Mouse (Mus musculus) MEL (cell line): ENCODE measurements at regions not wholly inside any gene's neighbourhood (a gene's known extent, or its start where the extent isn't known, plus 50 kb on each side); places are given as distances from the start of the nearest gene placed in this dataset.
A peak's percentile ranks its signal among the peaks of the same experiment; 100 is the strongest.

Experiments used
- DNase-seq: peaks from one replicate; pipeline ENCODE4 v3.0.0; 2011; ENCODE audit warnings: low read depth, low spot score
- H3K27ac ChIP-seq: 2 replicates; pipeline ENCODE4 v1.5.1; 2012; ENCODE audit warnings: low read depth, mild to moderate bottlenecking, control low read depth, low read length, moderate library complexity; ENCODE audit not compliant: control insufficient read depth
- H3K27me3 ChIP-seq, 2 experiments: fragments of 150-350 bp in 1 of 2; sonication (generic) in 1 of 2; 2 replicates each; pipeline ENCODE4 v1.6.1; 2012; ENCODE audit warnings: low read length in 2 of 2, mild to moderate bottlenecking in 2 of 2, improper control_type of control experiment in 1 of 2, moderate library complexity in 1 of 2; ENCODE audit not compliant: insufficient read depth in 2 of 2, control insufficient read depth in 1 of 2
- H3K36me3 ChIP-seq, 2 experiments: 2 replicates each; pipeline ENCODE4 v1.6.1; 2012 to 2014; ENCODE audit warnings: low read length in 2 of 2, improper control_type of control experiment in 1 of 2, inconsistent platforms in 1 of 2, mild to moderate bottlenecking in 1 of 2; ENCODE audit not compliant: insufficient read depth in 2 of 2, control insufficient read depth in 1 of 2
- H3K4me1 ChIP-seq, 2 experiments: fragments of 150-350 bp in 1 of 2; sonication (generic) in 1 of 2; 2 replicates each; pipeline ENCODE4 v1.6.1; 2012; ENCODE audit warnings: low read length in 2 of 2, improper control_type of control experiment in 1 of 2, mild to moderate bottlenecking in 1 of 2; ENCODE audit not compliant: insufficient read depth in 2 of 2, control insufficient read depth in 1 of 2
- H3K4me3 ChIP-seq, 2 experiments: fragments of 150-350 bp in 1 of 2; sonication (generic) in 1 of 2; 2 replicates each; pipeline ENCODE4 v1.5.1; 2012; ENCODE audit warnings: low read depth in 2 of 2, low read length in 2 of 2, mild to moderate bottlenecking in 2 of 2, moderate library complexity in 2 of 2, control low read depth in 1 of 2, improper control_type of control experiment in 1 of 2; ENCODE audit not compliant: control insufficient read depth in 1 of 2, insufficient read depth in 1 of 2
- H3K79me2 ChIP-seq: 2 replicates; pipeline ENCODE4 v1.6.1; 2012; ENCODE audit warnings: mild to moderate bottlenecking, low read length, moderate library complexity; ENCODE audit not compliant: control insufficient read depth, poor library complexity, insufficient read depth
- H3K9ac ChIP-seq: 2 replicates; pipeline ENCODE4 v1.6.1; 2012; ENCODE audit warnings: low read depth, mild to moderate bottlenecking, control low read depth, low read length, moderate library complexity; ENCODE audit not compliant: control insufficient read depth, poor library complexity, severe bottlenecking
- H3K9me3 ChIP-seq: fragments of 150-350 bp; sonication (generic); replicated peaks from 2 replicates; pipeline ENCODE4 v1.6.1; 2012; ENCODE audit warnings: mild to moderate bottlenecking, low read length, improper control_type of control experiment, moderate library complexity; ENCODE audit not compliant: insufficient read depth
- BHLHE40 ChIP-seq: IDR thresholded peaks from 2 replicates; pipeline ENCODE4 v1.6.1; 2012; ENCODE audit warnings: low read depth, mild to moderate bottlenecking, inconsistent platforms, low read length, improper control_type of control experiment, borderline replicate concordance
- CHD1 ChIP-seq: IDR thresholded peaks from 2 replicates; pipeline ENCODE4 v1.6.1; 2012; ENCODE audit warnings: low read depth, mild to moderate bottlenecking, inconsistent platforms, low read length, improper control_type of control experiment
- ELF1 ChIP-seq: IDR thresholded peaks from 2 replicates; pipeline ENCODE4 v1.6.1; 2014; ENCODE audit warnings: low read depth, mild to moderate bottlenecking, inconsistent platforms, low read length, improper control_type of control experiment, moderate library complexity
- EP300 ChIP-seq, 2 experiments: IDR thresholded peaks; 2 replicates each; pipeline ENCODE4 v1.6.1; 2011; ENCODE audit warnings: improper control_type of control experiment in 2 of 2, low read length in 2 of 2, low read depth in 1 of 2, mild to moderate bottlenecking in 1 of 2
- ETS1 ChIP-seq: IDR thresholded peaks from 2 replicates; pipeline ENCODE4 v1.6.1; 2012; ENCODE audit warnings: low read depth, mild to moderate bottlenecking, inconsistent platforms, low read length, improper control_type of control experiment, moderate library complexity
- GATA1 ChIP-seq: IDR thresholded peaks from 2 replicates; pipeline ENCODE4 v1.6.1; 2011; ENCODE audit warnings: low read depth, low read length, improper control_type of control experiment
- JUND ChIP-seq: IDR thresholded peaks from 2 replicates; pipeline ENCODE4 v1.6.1; 2011; ENCODE audit warnings: low read depth, mild to moderate bottlenecking, improper control_type of control experiment, low read length
- MAFK ChIP-seq: IDR thresholded peaks from 2 replicates; pipeline ENCODE4 v1.6.1; 2011; ENCODE audit warnings: low read depth, mild to moderate bottlenecking, low read length, improper control_type of control experiment, borderline replicate concordance
- MAZ ChIP-seq: IDR thresholded peaks from 2 replicates; pipeline ENCODE4 v1.6.1; 2012; ENCODE audit warnings: low read depth, mild to moderate bottlenecking, inconsistent platforms, low read length, improper control_type of control experiment
- MXI1 ChIP-seq: IDR thresholded peaks from 2 replicates; pipeline ENCODE4 v1.6.1; 2011; ENCODE audit warnings: mild to moderate bottlenecking, low read depth, low read length, improper control_type of control experiment
- MYB ChIP-seq: IDR thresholded peaks from 2 replicates; pipeline ENCODE4 v1.6.1; 2011; ENCODE audit warnings: mild to moderate bottlenecking, low read depth, low read length, improper control_type of control experiment
- MYC ChIP-seq: IDR thresholded peaks from 2 replicates; pipeline ENCODE4 v1.6.1; 2011; ENCODE audit warnings: low read depth, mild to moderate bottlenecking, low read length, improper control_type of control experiment, moderate library complexity
- NELFE ChIP-seq: IDR thresholded peaks from 2 replicates; pipeline ENCODE4 v1.6.1; 2011; ENCODE audit warnings: low read depth, low read length, improper control_type of control experiment
- NRF1 ChIP-seq: IDR thresholded peaks from 2 replicates; pipeline ENCODE4 v1.6.1; 2014; ENCODE audit warnings: low read depth, mild to moderate bottlenecking, inconsistent platforms, low read length, improper control_type of control experiment, moderate library complexity; ENCODE audit not compliant: poor library complexity, insufficient read depth, severe bottlenecking
- SMC3 ChIP-seq: IDR thresholded peaks from 2 replicates; pipeline ENCODE4 v1.6.1; 2011; ENCODE audit warnings: low read depth, low read length, improper control_type of control experiment
- TBP ChIP-seq: IDR thresholded peaks from 2 replicates; pipeline ENCODE4 v1.8.0; 2011; ENCODE audit warnings: low read depth, low read length, improper control_type of control experiment
- TCF12 ChIP-seq: IDR thresholded peaks from 2 replicates; pipeline ENCODE4 v1.6.1; 2014; ENCODE audit warnings: low read depth, mild to moderate bottlenecking, inconsistent platforms, low read length, improper control_type of control experiment, moderate library complexity
- USF1 ChIP-seq: IDR thresholded peaks from 2 replicates; pipeline ENCODE4 v1.6.1; 2014; ENCODE audit warnings: low read depth, mild to moderate bottlenecking, inconsistent platforms, low read length, improper control_type of control experiment, moderate library complexity
- ZC3H11A ChIP-seq: IDR thresholded peaks from 2 replicates; pipeline ENCODE4 v1.6.1; 2012; ENCODE audit warnings: low read depth, mild to moderate bottlenecking, inconsistent platforms, low read length, improper control_type of control experiment
- ZNF384 ChIP-seq: IDR thresholded peaks from 2 replicates; pipeline ENCODE4 v1.6.1; 2012; ENCODE audit warnings: low read depth, mild to moderate bottlenecking, inconsistent platforms, low read length, improper control_type of control experiment

DNA sequence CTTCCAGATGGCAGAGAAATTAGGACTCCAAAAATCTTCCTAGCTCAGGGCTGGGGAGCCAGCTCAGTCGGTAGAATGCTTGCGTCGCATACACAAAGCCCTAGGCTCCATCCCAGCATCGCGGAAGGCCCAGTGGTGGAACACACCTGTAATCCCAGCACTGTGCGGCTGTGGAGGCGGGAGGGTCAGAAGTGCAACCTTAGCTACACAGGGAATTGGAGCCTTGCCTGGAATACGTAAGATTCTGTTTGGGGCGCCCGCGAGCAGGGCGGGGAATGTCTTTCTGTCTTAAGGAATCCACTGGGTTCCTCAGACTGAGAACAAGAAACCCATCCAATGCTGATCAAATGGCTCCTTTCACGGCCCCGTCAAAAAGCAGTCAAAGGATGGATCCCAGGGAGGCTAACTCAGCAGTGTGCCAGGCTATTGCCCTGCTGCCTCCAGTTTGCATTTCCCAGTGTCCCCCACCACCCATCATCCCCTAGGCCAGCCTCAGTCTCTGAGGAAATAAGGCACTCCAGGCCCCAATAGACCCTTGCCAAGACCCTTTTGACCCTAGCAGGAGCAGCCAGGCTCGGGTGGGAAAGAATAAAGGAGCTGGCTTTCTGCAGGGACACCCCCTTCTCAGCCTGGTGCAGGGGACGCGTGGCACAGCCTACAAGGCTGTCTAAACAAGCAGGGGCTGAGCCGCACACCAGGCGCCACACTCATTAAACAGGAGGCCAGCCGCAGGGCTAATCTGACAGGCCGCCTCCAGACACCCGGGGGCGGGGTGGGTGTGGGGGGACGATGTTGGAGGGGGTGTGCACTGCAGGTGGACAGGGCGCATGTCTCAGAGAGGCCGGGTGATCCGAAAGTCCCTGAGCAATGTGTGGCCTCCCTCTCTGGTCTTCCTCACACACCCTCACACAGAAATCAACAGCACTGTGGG, 407.1 kb downstream of the H2al1j start:
- no peak for TF ChIP-seq MXI1
- TF ChIP-seq EP300 (IDR thresholded peaks at IDR 0.05; ENCODE audit: low read depth in 1 of 2, low read length in 2 of 2): no peak
- TF ChIP-seq NRF1: no peak
- no peak for TF ChIP-seq MYC
- no peak for TF ChIP-seq MAFK
- TF ChIP-seq NELFE: no peak
- TF ChIP-seq USF1: no peak
- no peak for TF ChIP-seq ETS1
- no peak for TF ChIP-seq GATA1
- TF ChIP-seq BHLHE40: no peak
- no peak for TF ChIP-seq ZNF384
- TF ChIP-seq TCF12: no peak
- no peak for TF ChIP-seq TBP
- no peaks in the 10 kb centered on the region for H3K9me3 ChIP-seq
- H3K27ac ChIP-seq: no peak overlapping the region
- no peak overlapping the region for H3K9ac ChIP-seq
- no peak for DNase-seq
- H3K36me3 ChIP-seq: no peaks in the 10 kb centered on the region
- H3K4me3 ChIP-seq: no peak overlapping the region
- no peaks in the 10 kb centered on the region for H3K4me1 ChIP-seq
- peaks cover 0 to 1% of the 10 kb centered on the region in 2 experiments; a peak in 1 of 4 replicates for H3K27me3 ChIP-seq
- no peaks in the 10 kb centered on the region for H3K79me2 ChIP-seq

DNA sequence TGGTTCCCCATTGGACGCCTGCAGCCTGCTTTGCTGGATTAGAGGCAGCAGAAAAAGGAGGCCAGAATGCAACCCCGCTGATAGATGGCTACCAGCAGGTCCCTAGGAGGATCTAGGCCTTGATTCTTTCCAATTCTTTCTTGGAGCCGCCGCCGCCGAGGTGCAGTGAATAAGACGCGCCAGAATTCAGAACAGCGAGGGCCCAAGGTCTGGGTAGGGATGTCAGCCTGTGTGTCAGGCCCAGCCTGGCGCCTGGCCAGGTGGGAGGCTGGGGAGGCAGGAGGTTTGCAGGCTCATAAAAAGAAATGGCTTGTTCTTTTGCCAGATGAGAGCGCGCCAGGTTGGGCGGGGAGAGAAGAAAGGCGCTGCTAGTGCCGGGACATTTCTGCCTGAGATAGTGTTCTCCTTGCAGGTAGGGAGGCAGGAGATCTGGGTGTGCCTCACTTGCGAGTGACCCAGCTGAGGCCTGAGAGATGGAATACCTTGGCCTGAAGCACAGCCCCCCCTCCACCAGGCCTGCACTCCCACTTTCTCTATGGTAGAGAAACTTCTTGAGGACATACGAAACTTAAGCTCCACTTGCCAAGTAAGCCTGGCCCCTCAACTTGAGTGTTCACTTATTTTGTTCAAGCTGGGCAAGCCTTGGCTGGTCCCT, 408.0 kb downstream of the H2al1j start:
- no peaks in the 10 kb centered on the region for H3K9me3 ChIP-seq
- H3K4me1 ChIP-seq: no peaks in the 10 kb centered on the region
- no peaks in the 10 kb centered on the region for H3K36me3 ChIP-seq
- H3K9ac ChIP-seq: no peak overlapping the region
- TF ChIP-seq JUND (no peak), MYB (no peak), ELF1 (no peak), ETS1 (no peak), CHD1 (no peak), MAZ (no peak), GATA1 (no peak), ZC3H11A (no peak), SMC3 (no peak), BHLHE40 (no peak)
- H3K4me3 ChIP-seq: no peak overlapping the region
- peaks cover 0 to 1% of the 10 kb centered on the region in 2 experiments; a peak in 2 of 4 replicates for H3K27me3 ChIP-seq
- H3K27ac ChIP-seq: no peak overlapping the region
- H3K79me2 ChIP-seq: no peaks in the 10 kb centered on the region
- peak; percentile 48 for DNase-seq
